Mouse (Mus musculus): ENCODE results near the gene Brca1. TPM values are rescaled to one million over a fixed set of nuclear protein-coding genes. Genes with fewer than 3 reads are reported as not detected.
"Not testable (repeated sequence)": the region's sequence is repeated elsewhere in the genome, so short reads cannot be mapped to it uniquely, and the experiment has no call there.

The Brca1 gene
- polyA plus RNA-seq, 1 experiment, result 4.6 TPM

DNA sequence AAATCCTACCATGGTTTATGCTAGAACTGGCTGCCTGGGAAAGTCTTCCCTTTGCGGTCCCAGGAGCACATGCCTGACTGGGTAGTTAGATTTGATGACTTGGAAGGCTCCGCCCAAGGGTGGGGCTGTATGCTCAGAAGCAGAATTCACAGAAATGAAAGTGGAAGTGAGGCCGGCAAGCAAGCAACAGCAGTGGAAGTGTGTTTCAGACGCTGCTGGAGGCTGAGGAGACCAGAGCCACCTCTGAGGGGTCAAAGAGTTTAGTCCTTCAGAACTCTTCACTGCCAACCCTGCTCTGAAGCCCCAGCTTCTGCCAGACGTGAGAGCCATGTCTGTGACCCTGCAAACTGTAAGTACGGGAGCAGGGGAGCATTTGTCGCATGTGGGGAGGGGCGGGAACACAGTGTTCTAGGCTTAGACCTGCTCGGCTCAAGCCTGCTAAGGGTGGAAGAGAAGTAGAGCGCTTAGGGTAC is 103.4 kb downstream of the Brca1 start, which contains the start of gene Ifi35:
Ifi35 (plus strand) TSS at position 134 of the 473 bp plus-strand sequence.
- TF ChIP-seq CTCF (IDR thresholded peaks at IDR 0.05; ENCODE audit: control insufficient read depth, insufficient read depth, insufficient replicate concordance, low read depth, low read length) (no peak), POLR2A (IDR thresholded peaks at IDR 0.05; ENCODE audit: control insufficient read depth, low read depth, low read length) (peak; percentile 38; the same call in 1 of the 2 replicates)
- peak within 1 kb of the TSS; percentile 59 for H3K27ac ChIP-seq (ENCODE audit: control insufficient read depth, insufficient read depth, low read depth, low read length)
- H3K4me3 ChIP-seq (ENCODE audit: control insufficient read depth, low read depth, low read length), result peak within 1 kb of the TSS; percentile 69
- peaks cover 4% of the 10 kb centered on the region for H3K36me3 ChIP-seq (ENCODE audit: control insufficient read depth, insufficient read depth, low read length)
- H3K27me3 ChIP-seq (ENCODE audit: control insufficient read depth, insufficient read depth, low read length), result no peaks in the 10 kb centered on the region
- no peaks in the 10 kb centered on the region for H3K4me1 ChIP-seq (ENCODE audit: control insufficient read depth, insufficient read depth, low read length)

GRCm38 (mm10) chr11:101447786-101448185 is 104.0 kb downstream of the Brca1 start:
- H3K4me1 ChIP-seq (ENCODE audit: control insufficient read depth, insufficient read depth, low read length), result no peaks in the 10 kb centered on the region
- H3K27me3 ChIP-seq (ENCODE audit: control insufficient read depth, insufficient read depth, low read length), result no peaks in the 10 kb centered on the region
- no peak overlapping the region for H3K27ac ChIP-seq (ENCODE audit: control insufficient read depth, insufficient read depth, low read depth, low read length)
- H3K4me3 ChIP-seq (ENCODE audit: control insufficient read depth, low read depth, low read length), result no peak overlapping the region
- TF ChIP-seq CTCF (IDR thresholded peaks at IDR 0.05; ENCODE audit: control insufficient read depth, insufficient read depth, insufficient replicate concordance, low read depth, low read length) (no peak), POLR2A (IDR thresholded peaks at IDR 0.05; ENCODE audit: control insufficient read depth, low read depth, low read length) (no peak)
- peaks cover 4% of the 10 kb centered on the region for H3K36me3 ChIP-seq (ENCODE audit: control insufficient read depth, insufficient read depth, low read length)

- not testable (repeated sequence) for H3K4me3 ChIP-seq (ENCODE audit: control insufficient read depth, low read depth, low read length); H3K27me3 ChIP-seq (ENCODE audit: control insufficient read depth, insufficient read depth, low read length); H3K36me3 ChIP-seq (ENCODE audit: control insufficient read depth, insufficient read depth, low read length); H3K4me1 ChIP-seq (ENCODE audit: control insufficient read depth, insufficient read depth, low read length); H3K27ac ChIP-seq (ENCODE audit: control insufficient read depth, insufficient read depth, low read depth, low read length)
These were observed 104.9 kb downstream of the Brca1 start for GRCm38 (mm10) chr11:101446860-101447259.

DNA sequence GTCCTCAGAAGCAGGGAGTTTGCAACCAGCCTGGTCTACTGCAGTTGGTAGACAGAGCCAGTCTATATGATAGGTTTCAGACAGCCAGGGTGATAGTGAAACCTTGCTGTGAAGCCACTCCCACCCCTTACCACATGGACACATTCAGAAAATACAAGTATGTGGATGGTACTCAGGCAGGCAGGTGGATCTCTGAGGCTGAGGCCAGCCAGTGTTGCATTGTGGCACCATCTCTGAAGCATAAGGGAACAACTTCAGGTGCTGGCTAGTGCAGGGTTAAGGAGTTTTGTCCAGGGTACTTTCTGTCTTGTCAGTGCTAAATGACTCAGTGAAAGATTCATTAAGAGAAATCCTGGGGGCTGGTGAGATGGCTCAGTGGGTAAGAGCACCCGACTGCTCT is 105.4 kb downstream of the Brca1 start:
- Histone ChIP-seq H3K36me3 (ENCODE audit: control insufficient read depth, insufficient read depth, low read length) (peaks cover 4% of the 10 kb centered on the region), H3K27ac (ENCODE audit: control insufficient read depth, insufficient read depth, low read depth, low read length) (no peak overlapping the region), H3K27me3 (ENCODE audit: control insufficient read depth, insufficient read depth, low read length) (no peaks in the 10 kb centered on the region), H3K4me1 (ENCODE audit: control insufficient read depth, insufficient read depth, low read length) (no peaks in the 10 kb centered on the region; the same call in 1 of the 2 replicates), H3K4me3 (ENCODE audit: control insufficient read depth, low read depth, low read length) (no peak overlapping the region)
- TF ChIP-seq CTCF (IDR thresholded peaks at IDR 0.05; ENCODE audit: control insufficient read depth, insufficient read depth, insufficient replicate concordance, low read depth, low read length), result no peak
- no peak for TF ChIP-seq POLR2A (IDR thresholded peaks at IDR 0.05; ENCODE audit: control insufficient read depth, low read depth, low read length)

GRCm38 (mm10) chr11:101442760-101443159 is 109.0 kb downstream of the Brca1 start:
- Histone ChIP-seq H3K27me3 (ENCODE audit: control insufficient read depth, insufficient read depth, low read length) (no peaks in the 10 kb centered on the region), H3K4me3 (ENCODE audit: control insufficient read depth, low read depth, low read length) (peak overlapping the region; percentile 81), H3K27ac (ENCODE audit: control insufficient read depth, insufficient read depth, low read depth, low read length) (peak overlapping the region; percentile 82), H3K4me1 (ENCODE audit: control insufficient read depth, insufficient read depth, low read length) (no peaks in the 10 kb centered on the region; the same call in 1 of the 2 replicates), H3K36me3 (ENCODE audit: control insufficient read depth, insufficient read depth, low read length) (peaks cover 4% of the 10 kb centered on the region)
- TF ChIP-seq CTCF (IDR thresholded peaks at IDR 0.05; ENCODE audit: control insufficient read depth, insufficient read depth, insufficient replicate concordance, low read depth, low read length), result no peak
- TF ChIP-seq POLR2A (IDR thresholded peaks at IDR 0.05; ENCODE audit: control insufficient read depth, low read depth, low read length), result no peak

DNA sequence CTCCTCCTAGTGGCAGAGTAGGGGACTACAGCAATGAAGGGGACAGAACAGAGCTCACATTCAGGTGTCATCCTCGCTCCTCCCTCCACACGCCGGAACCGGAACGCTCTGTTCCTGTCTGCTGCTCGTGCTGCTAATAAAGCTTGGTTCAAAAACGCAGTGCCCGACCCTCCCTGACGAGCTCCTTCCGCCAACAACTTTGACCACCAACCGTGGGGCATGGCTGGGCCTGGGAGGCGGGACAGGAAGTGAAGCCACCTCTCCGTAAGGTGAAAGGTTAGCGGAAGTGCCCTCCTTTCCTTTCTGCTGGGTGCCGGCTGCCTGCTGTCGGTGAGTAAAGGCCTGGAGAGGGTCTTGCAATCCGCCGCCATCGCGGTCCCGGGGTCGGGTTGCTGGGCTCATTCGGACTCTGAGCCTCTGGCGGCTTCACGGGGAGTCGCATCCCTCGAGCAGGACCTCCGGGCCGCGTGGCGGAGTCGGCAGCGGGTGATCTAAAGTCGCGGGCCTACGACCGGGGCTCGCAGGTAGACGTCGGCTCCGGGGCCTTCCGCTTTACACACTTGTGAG is 109.5 kb downstream of the Brca1 start, which contains the start of gene Rpl27:
Rpl27 (plus strand) TSS at position 172 of the 567 bp plus-strand sequence.
- Histone ChIP-seq H3K27me3 (ENCODE audit: control insufficient read depth, insufficient read depth, low read length) (no peaks in the 10 kb centered on the region), H3K36me3 (ENCODE audit: control insufficient read depth, insufficient read depth, low read length) (peaks cover 4% of the 10 kb centered on the region), H3K27ac (ENCODE audit: control insufficient read depth, insufficient read depth, low read depth, low read length) (peak within 1 kb of the TSS; percentile 82), H3K4me3 (ENCODE audit: control insufficient read depth, low read depth, low read length) (peak within 1 kb of the TSS; percentile 81), H3K4me1 (ENCODE audit: control insufficient read depth, insufficient read depth, low read length) (no peaks in the 10 kb centered on the region; the same call in 1 of the 2 replicates)
- TF ChIP-seq CTCF (IDR thresholded peaks at IDR 0.05; ENCODE audit: control insufficient read depth, insufficient read depth, insufficient replicate concordance, low read depth, low read length), result peak; percentile 75; the same call in 1 of the 2 replicates
- TF ChIP-seq POLR2A (IDR thresholded peaks at IDR 0.05; ENCODE audit: control insufficient read depth, low read depth, low read length), result peak; percentile 89

DNA sequence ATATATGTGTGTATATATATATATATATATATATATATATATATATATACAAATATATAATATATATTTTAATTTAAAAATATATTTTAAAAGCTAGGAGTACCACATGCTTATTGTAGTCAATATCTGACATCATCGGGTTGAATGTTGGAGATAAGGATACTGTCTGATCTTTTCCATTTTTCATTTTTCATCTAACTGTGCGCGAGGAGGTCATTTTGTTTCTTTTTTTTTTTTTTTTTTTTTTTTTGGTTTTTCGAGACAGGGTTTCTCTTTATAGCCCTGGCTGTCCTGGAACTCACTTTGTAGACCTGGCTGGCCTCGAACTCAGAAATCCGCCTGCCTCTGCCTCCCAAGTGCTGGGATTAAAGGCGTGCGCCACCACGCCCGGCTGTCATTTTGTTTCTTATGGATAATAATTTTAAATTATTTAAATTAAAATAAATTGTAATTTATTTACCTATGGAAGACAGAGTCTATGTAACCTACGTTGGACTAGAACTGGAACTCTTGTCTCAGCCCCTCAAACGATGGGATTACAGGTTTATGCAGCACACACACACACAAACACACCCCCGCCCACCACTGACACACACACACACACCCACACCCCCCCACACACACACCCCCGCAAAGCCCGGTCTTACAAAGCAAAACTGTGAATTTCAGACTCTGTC is 110.2 kb downstream of the Brca1 start:
- Histone ChIP-seq H3K4me3 (ENCODE audit: control insufficient read depth, low read depth, low read length) (peak overlapping the region; percentile 81), H3K27ac (ENCODE audit: control insufficient read depth, insufficient read depth, low read depth, low read length) (0 out of 2 replicates have a peak overlapping the region, but pooled peaks have one; percentile 26)
- not testable (repeated sequence) for H3K4me1 ChIP-seq (ENCODE audit: control insufficient read depth, insufficient read depth, low read length); H3K27me3 ChIP-seq (ENCODE audit: control insufficient read depth, insufficient read depth, low read length); H3K36me3 ChIP-seq (ENCODE audit: control insufficient read depth, insufficient read depth, low read length)

Other genes starting within 250 kb of the Brca1 start
- gene Becn1, start 249.7 kb downstream of the Brca1 start, polyA plus RNA-seq (2012; rRNA removed), result 111 and 116 TPM in 2 replicates
- gene Psme3, start 235.7 kb downstream of the Brca1 start, polyA plus RNA-seq (2012; rRNA removed), result 59.1 and 74.5 TPM in 2 replicates
- gene Aoc2, start 226.9 kb downstream of the Brca1 start, polyA plus RNA-seq (2012; rRNA removed), result 4.7 TPM in 2 replicates
- 4.2 and 4.4 TPM in 2 replicates for gene Aoc3, start 221.3 kb downstream of the Brca1 start, polyA plus RNA-seq (2012; rRNA removed)
- gene G6pc, start 184.4 kb downstream of the Brca1 start, polyA plus RNA-seq (2012; rRNA removed), result not detected in 2 replicates
- 17.9 and 18.7 TPM in 2 replicates for gene Aarsd1, start 134.3 kb downstream of the Brca1 start, polyA plus RNA-seq (2012; rRNA removed)
- 0.14 and 0.38 TPM in 2 replicates for gene Gm27029, start 127.2 kb downstream of the Brca1 start, polyA plus RNA-seq (2012; rRNA removed)
- 8.9 and 9.4 TPM in 2 replicates for gene Rundc1, start 126.9 kb downstream of the Brca1 start, polyA plus RNA-seq (2012; rRNA removed)
- 34.6 and 39.1 TPM in 2 replicates for gene Ptges3l, start 126.6 kb downstream of the Brca1 start, polyA plus RNA-seq (2012; rRNA removed)
- gene Rpl27, start 109.7 kb downstream of the Brca1 start, polyA plus RNA-seq (2012; rRNA removed), result 161 and 224 TPM in 2 replicates
- gene Ifi35, start 103.5 kb downstream of the Brca1 start, polyA plus RNA-seq (2012; rRNA removed), result 3.2 and 3.6 TPM in 2 replicates
- 19.2 and 21.1 TPM in 2 replicates for gene Rnd2, start 87.0 kb downstream of the Brca1 start, polyA plus RNA-seq (2012; rRNA removed)
- 40.0 and 43.3 TPM in 2 replicates for gene Vat1, start 85.7 kb downstream of the Brca1 start, polyA plus RNA-seq (2012; rRNA removed)
- 323 and 355 TPM in 2 replicates for gene Nbr1, start 194 bp upstream of the Brca1 start, polyA plus RNA-seq (2012; rRNA removed)
- 22.8 and 26.7 TPM in 2 replicates for gene Tmem106a, start 30.3 kb upstream of the Brca1 start, polyA plus RNA-seq (2012; rRNA removed)
- 64.9 and 69.4 TPM in 2 replicates for gene Gm11634, start 47.3 kb upstream of the Brca1 start, polyA plus RNA-seq (2012; rRNA removed)
- gene Rdm1, start 75.2 kb upstream of the Brca1 start, polyA plus RNA-seq (2012; rRNA removed), result 7.8 and 13.8 TPM in 2 replicates
- 10.2 and 12.3 TPM in 2 replicates for gene Arl4d, start 113.6 kb upstream of the Brca1 start, polyA plus RNA-seq (2012; rRNA removed)
- gene Dhx8, start 181.0 kb upstream of the Brca1 start, polyA plus RNA-seq (2012; rRNA removed), result 21.0 and 21.3 TPM in 2 replicates
- 0.53 and 1.1 TPM in 2 replicates for gene Etv4, start 233.4 kb upstream of the Brca1 start, polyA plus RNA-seq (2012; rRNA removed)